Mouse (Mus musculus) frontal cortex, postnatal 14 days (tissue): ENCODE measurements around the gene Nlrp4c.
"Not testable (repeated sequence)": the region's sequence is repeated elsewhere in the genome, so short reads cannot be mapped to it uniquely, and the experiment has no call there.

Source experiments
- DNase-seq, 2 experiments: peaks; one replicate each; pipeline ENCODE4 v3.0.0; 2022; ENCODE audit warnings: low spot score in 2 of 2

The Nlrp4c gene

GRCm38 (mm10) chr7:6044861-6045260 lies at the start of gene Nlrp4c:
Gene Nlrp4c (plus strand): TSS chr7:6045161.
- no peak for DNase-seq

- DNase-seq: no peak
Measured at GRCm38 (mm10) chr7:6010910-6011309, 34.1 kb upstream of the Nlrp4c start, which contains the start of gene Vmn1r65. Gene Vmn1r65 (minus strand): TSS chr7:6011010.

- no peak for DNase-seq
Measured at GRCm38 (mm10) chr7:6119501-6119900, 74.5 kb downstream of the Nlrp4c start.

- not testable (repeated sequence) for DNase-seq
Measured at GRCm38 (mm10) chr7:6120104-6120503, 75.1 kb downstream of the Nlrp4c start.

- DNase-seq: not testable (repeated sequence)
Measured at GRCm38 (mm10) chr7:6121128-6121527, 76.2 kb downstream of the Nlrp4c start.

- peak; percentile 62 to 82 for DNase-seq
Measured at GRCm38 (mm10) chr7:6126690-6127448, 81.9 kb downstream of the Nlrp4c start.

GRCm38 (mm10) chr7:6130346-6130745 lies 85.4 kb downstream of the Nlrp4c start:
- DNase-seq: no peak

GRCm38 (mm10) chr7:6132646-6133045 lies 87.7 kb downstream of the Nlrp4c start:
- DNase-seq: no peak

GRCm38 (mm10) chr7:6136497-6136896 lies 91.5 kb downstream of the Nlrp4c start:
- DNase-seq: no peak

GRCm38 (mm10) chr7:6139295-6139694 lies 94.3 kb downstream of the Nlrp4c start:
- DNase-seq: no peak

GRCm38 (mm10) chr7:6143991-6144531 lies 99.1 kb downstream of the Nlrp4c start:
- DNase-seq: no peak

GRCm38 (mm10) chr7:6145423-6146188 lies 100.6 kb downstream of the Nlrp4c start:
- no peak for DNase-seq

- DNase-seq: no peak
Measured at GRCm38 (mm10) chr7:6146194-6146981, 101.4 kb downstream of the Nlrp4c start.

- no peak for DNase-seq
Measured at GRCm38 (mm10) chr7:6146982-6147325, 102.0 kb downstream of the Nlrp4c start.

GRCm38 (mm10) chr7:6147688-6148087 lies 102.7 kb downstream of the Nlrp4c start:
- DNase-seq: no peak

GRCm38 (mm10) chr7:6151266-6151665 lies 106.3 kb downstream of the Nlrp4c start:
- no peak for DNase-seq

- DNase-seq: no peak
Measured at GRCm38 (mm10) chr7:6152036-6152435, 107.1 kb downstream of the Nlrp4c start.

- no peak for DNase-seq
Measured at GRCm38 (mm10) chr7:6153131-6153530, 108.2 kb downstream of the Nlrp4c start.

GRCm38 (mm10) chr7:6154164-6154563 lies 109.2 kb downstream of the Nlrp4c start:
- no peak for DNase-seq
